Mouse (Mus musculus): ENCODE data around the gene Slc1a4. TPM values are rescaled to one million over a fixed set of nuclear protein-coding genes. Genes with fewer than 3 reads are reported as not detected.

Gene Slc1a4
- polyA plus RNA-seq, 2 experiments = 4.3 to 6.5 TPM

DNA sequence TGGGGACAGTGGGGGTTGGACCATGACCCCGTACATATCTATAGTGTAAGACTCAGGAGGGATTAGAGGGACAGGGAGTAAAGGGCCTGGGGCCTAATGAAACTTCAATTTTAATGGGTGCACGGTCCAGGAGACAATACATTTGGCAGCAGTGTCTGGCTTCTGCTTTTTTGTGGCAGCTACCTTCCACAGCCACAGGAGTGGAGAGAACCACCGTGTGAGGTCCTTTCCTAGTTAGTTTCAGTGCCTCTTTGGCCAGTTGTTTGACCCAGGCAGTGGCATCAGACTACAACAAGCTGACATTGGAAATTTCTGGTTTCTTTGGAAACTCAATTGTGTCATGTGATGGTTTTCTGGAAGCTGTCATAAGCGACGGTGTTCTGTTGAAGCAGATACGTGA, 62.6 kb downstream of the Slc1a4 start:
- Histone ChIP-seq H3K36me3 (replicated peaks; ENCODE audit: control insufficient read depth, insufficient read depth, low read depth) (no peaks in the 10 kb centered on the region), H3K4me2 (ENCODE audit: low read depth) (no peak overlapping the region), H3K4me3 (ENCODE audit: insufficient read depth in 1 of 2, low read depth in 2 of 2, low read length in 2 of 2) (no peak overlapping the region), H3K9me3 (ENCODE audit: control insufficient read depth, low read length) (no peaks in the 10 kb centered on the region), H3K9ac (replicated peaks) (no peak overlapping the region), H3K4me1 (replicated peaks; ENCODE audit: control insufficient read depth in 2 of 2, insufficient read depth in 2 of 2, low read length in 1 of 2) (no peaks in the 10 kb centered on the region), H3K27ac (no peak overlapping the region), H3K27me3 (ENCODE audit: control insufficient read depth, insufficient read depth, low read length) (no peaks in the 10 kb centered on the region)
- ATAC-seq (ENCODE audit: insufficient read depth) (no peak), DNase-seq (ENCODE audit: low read depth in 3 of 3, low spot score in 3 of 3) (no peak)
- WGBS (ENCODE audit: insufficient replicate concordance) = 57% methylated on average over 6 of the region's 6 CpGs
- TF ChIP-seq EP300 (IDR thresholded peaks at IDR 0.05; ENCODE audit: low read depth) = no peak
- no peak for TF ChIP-seq CTCF (IDR thresholded peaks at IDR 0.05; ENCODE audit: low read depth)

DNA sequence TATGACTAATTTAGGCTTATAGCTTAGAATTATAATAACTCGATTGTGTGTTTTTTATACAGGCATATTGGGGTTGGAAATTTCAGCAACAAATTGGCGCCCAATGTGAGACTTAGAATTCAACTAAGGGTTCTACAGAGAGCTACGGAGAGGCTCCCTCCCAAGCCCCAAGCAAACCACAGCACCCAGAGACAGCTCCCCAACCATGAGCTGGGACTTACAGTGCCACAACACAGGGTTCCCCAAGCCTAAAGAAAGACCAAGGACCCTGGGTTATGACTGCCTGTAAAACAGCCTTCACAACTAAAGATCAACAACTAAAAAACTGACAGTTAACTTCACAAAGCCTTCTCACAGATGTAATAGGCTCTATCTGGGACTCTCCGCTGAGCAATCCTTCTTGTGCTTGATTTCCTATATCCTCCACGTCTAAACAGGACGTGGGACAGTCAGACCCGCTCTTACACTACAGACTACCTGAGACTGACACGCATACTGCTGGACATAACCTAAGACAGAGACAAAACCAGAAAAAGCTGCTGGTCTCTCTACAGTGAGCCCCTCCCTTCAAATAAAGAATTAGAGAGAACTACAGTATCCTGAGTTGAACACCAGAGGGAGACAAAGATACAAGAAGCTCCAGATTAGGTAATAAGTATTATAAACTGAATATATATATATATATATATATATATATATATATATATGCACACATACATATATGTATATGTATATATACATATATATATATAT, 69.7 kb downstream of the Slc1a4 start:
- peak in 1 of 3 experiments; percentile 19 for DNase-seq (ENCODE audit: low read depth in 3 of 3, low spot score in 3 of 3)
- no peaks in the 10 kb centered on the region for H3K4me1 ChIP-seq (replicated peaks; ENCODE audit: control insufficient read depth in 2 of 2, insufficient read depth in 2 of 2, low read length in 1 of 2)
- no peaks in the 10 kb centered on the region for H3K27me3 ChIP-seq (ENCODE audit: control insufficient read depth, insufficient read depth, low read length)
- H3K9ac ChIP-seq (replicated peaks) = no peak overlapping the region
- TF ChIP-seq CTCF (IDR thresholded peaks at IDR 0.05; ENCODE audit: low read depth) (no peak; the same call in 1 of the 2 replicates), EP300 (IDR thresholded peaks at IDR 0.05; ENCODE audit: low read depth) (no peak)
- H3K27ac ChIP-seq = no peak overlapping the region
- H3K4me3 ChIP-seq (ENCODE audit: insufficient read depth in 1 of 2, low read depth in 2 of 2, low read length in 2 of 2) = no peak overlapping the region
- H3K36me3 ChIP-seq (replicated peaks; ENCODE audit: control insufficient read depth, insufficient read depth, low read depth) = no peaks in the 10 kb centered on the region
- no peak for ATAC-seq (ENCODE audit: insufficient read depth)
- H3K4me2 ChIP-seq (ENCODE audit: low read depth) = no peak overlapping the region
- 46% methylated on average over 8 of the region's 8 CpGs for WGBS (ENCODE audit: insufficient replicate concordance)
- no peaks in the 10 kb centered on the region for H3K9me3 ChIP-seq (ENCODE audit: control insufficient read depth, low read length)

DNA sequence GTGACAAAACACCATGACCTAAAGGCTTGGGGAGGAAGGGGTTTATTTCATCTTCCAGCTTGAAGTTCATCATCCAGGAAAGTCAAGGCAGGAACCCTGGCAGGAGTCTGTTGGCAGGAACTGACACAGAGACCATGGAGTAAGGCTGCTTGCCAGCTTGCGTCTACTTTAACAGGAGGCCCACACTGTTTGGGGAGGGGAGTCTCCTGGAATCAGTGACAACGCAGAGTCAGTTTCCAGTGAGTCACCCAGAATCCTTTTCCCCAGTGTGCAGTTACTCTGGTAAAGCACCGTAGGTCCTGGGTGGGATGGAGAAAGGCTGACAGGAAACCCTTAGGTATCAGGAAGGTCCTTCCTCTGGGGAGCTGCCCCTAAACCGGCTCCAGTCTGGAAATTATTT, 77.7 kb downstream of the Slc1a4 start:
- ATAC-seq (ENCODE audit: insufficient read depth) (no peak), DNase-seq (ENCODE audit: low read depth in 3 of 3, low spot score in 3 of 3) (no peak)
- no peak for TF ChIP-seq CTCF (IDR thresholded peaks at IDR 0.05; ENCODE audit: low read depth)
- no peak for TF ChIP-seq EP300 (IDR thresholded peaks at IDR 0.05; ENCODE audit: low read depth)
- WGBS (ENCODE audit: insufficient replicate concordance) = 70% methylated on average over 4 of the region's 4 CpGs
- H3K4me3 ChIP-seq (ENCODE audit: insufficient read depth in 1 of 2, low read depth in 2 of 2, low read length in 2 of 2) = no peak overlapping the region
- H3K27me3 ChIP-seq (ENCODE audit: control insufficient read depth, insufficient read depth, low read length) = no peaks in the 10 kb centered on the region
- H3K4me1 ChIP-seq (replicated peaks; ENCODE audit: control insufficient read depth in 2 of 2, insufficient read depth in 2 of 2, low read length in 1 of 2) = peaks cover 0 to 1% of the 10 kb centered on the region in 2 experiments; a peak in 1 of 4 replicates
- H3K4me2 ChIP-seq (ENCODE audit: low read depth) = no peak overlapping the region
- no peaks in the 10 kb centered on the region for H3K9me3 ChIP-seq (ENCODE audit: control insufficient read depth, low read length)
- H3K27ac ChIP-seq = no peak overlapping the region
- H3K9ac ChIP-seq (replicated peaks) = no peak overlapping the region
- no peaks in the 10 kb centered on the region for H3K36me3 ChIP-seq (replicated peaks; ENCODE audit: control insufficient read depth, insufficient read depth, low read depth)

DNA sequence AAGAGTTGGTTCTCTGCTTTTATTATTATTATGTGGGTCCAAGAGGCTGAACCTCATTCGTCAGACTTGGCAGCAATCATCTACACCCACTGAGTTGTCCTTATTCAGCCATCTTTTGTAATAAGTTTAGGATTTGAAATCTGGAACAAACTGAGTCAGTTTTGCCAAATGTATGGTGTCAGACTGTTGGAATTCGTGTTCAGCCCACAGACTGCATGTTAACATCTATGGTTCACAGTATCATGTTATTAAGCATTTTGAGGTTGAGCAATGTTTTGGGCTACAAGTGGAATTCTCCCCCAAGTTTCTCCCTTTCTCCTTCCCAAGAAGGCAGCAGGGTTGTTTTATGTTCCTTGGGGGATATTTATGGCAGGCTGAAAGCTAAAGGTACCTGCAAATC, 79.4 kb downstream of the Slc1a4 start:
- Histone ChIP-seq H3K4me2 (ENCODE audit: low read depth) (no peak overlapping the region), H3K36me3 (replicated peaks; ENCODE audit: control insufficient read depth, insufficient read depth, low read depth) (no peaks in the 10 kb centered on the region), H3K9ac (replicated peaks) (no peak overlapping the region), H3K27me3 (ENCODE audit: control insufficient read depth, insufficient read depth, low read length) (no peaks in the 10 kb centered on the region), H3K9me3 (ENCODE audit: control insufficient read depth, low read length) (no peaks in the 10 kb centered on the region), H3K4me3 (ENCODE audit: insufficient read depth in 1 of 2, low read depth in 2 of 2, low read length in 2 of 2) (no peak overlapping the region), H3K27ac (no peak overlapping the region), H3K4me1 (replicated peaks; ENCODE audit: control insufficient read depth in 2 of 2, insufficient read depth in 2 of 2, low read length in 1 of 2) (peaks cover 4 to 5% of the 10 kb centered on the region in 2 experiments; a peak in 2 of 4 replicates)
- TF ChIP-seq EP300 (IDR thresholded peaks at IDR 0.05; ENCODE audit: low read depth) (no peak), CTCF (IDR thresholded peaks at IDR 0.05; ENCODE audit: low read depth) (no peak)
- DNase-seq (ENCODE audit: low read depth in 3 of 3, low spot score in 3 of 3) = no peak
- WGBS (ENCODE audit: insufficient replicate concordance) = 46% methylated on average over 2 of the region's 2 CpGs
- no peak for ATAC-seq (ENCODE audit: insufficient read depth)

Other genes starting within 250 kb of the Slc1a4 start
- 20.9 and 31.0 TPM in 2 replicates for gene Actr2, start 219.8 kb downstream of the Slc1a4 start, polyA plus RNA-seq (2012; rRNA removed)
- gene Actr2, start 219.8 kb downstream of the Slc1a4 start, polyA plus RNA-seq (2014; fragmentation: Nextera tagmentation; extraction: Ambion mirVana) = 28.5 and 30.3 TPM in 2 replicates
- 37.0 and 53.0 TPM in 2 replicates for gene Rab1a, start 131.3 kb downstream of the Slc1a4 start, polyA plus RNA-seq (2012; rRNA removed)
- gene Rab1a, start 131.3 kb downstream of the Slc1a4 start, polyA plus RNA-seq (2014; fragmentation: Nextera tagmentation; extraction: Ambion mirVana) = 80.6 and 84.2 TPM in 2 replicates
- 4.5 TPM in 2 replicates for gene Cep68, start 83.3 kb downstream of the Slc1a4 start, polyA plus RNA-seq (2012; rRNA removed)
- gene Cep68, start 83.3 kb downstream of the Slc1a4 start, polyA plus RNA-seq (2014; fragmentation: Nextera tagmentation; extraction: Ambion mirVana) = 4.8 and 5.7 TPM in 2 replicates
- 10.5 and 11.6 TPM in 2 replicates for gene Sertad2, start 210.5 kb upstream of the Slc1a4 start, polyA plus RNA-seq (2012; rRNA removed)
- 22.5 and 23.6 TPM in 2 replicates for gene Sertad2, start 210.5 kb upstream of the Slc1a4 start, polyA plus RNA-seq (2014; fragmentation: Nextera tagmentation; extraction: Ambion mirVana)

All from liver, embryonic 14.5 days (tissue).